Mouse (Mus musculus) erythroblast, embryonic 14.5 days (primary cell): ENCODE results near the gene Fam19a3.

Experiments used
- GATA1 ChIP-seq: IDR thresholded peaks from 2 replicates; pipeline ENCODE4 v1.6.1; 2012; ENCODE audit warnings: low read length, inconsistent platforms, mixed read lengths
- TAL1 ChIP-seq: IDR thresholded peaks from 3 replicates; pipeline ENCODE4 v1.6.1; 2012; ENCODE audit warnings: low read length, inconsistent platforms, mixed read lengths

DNA sequence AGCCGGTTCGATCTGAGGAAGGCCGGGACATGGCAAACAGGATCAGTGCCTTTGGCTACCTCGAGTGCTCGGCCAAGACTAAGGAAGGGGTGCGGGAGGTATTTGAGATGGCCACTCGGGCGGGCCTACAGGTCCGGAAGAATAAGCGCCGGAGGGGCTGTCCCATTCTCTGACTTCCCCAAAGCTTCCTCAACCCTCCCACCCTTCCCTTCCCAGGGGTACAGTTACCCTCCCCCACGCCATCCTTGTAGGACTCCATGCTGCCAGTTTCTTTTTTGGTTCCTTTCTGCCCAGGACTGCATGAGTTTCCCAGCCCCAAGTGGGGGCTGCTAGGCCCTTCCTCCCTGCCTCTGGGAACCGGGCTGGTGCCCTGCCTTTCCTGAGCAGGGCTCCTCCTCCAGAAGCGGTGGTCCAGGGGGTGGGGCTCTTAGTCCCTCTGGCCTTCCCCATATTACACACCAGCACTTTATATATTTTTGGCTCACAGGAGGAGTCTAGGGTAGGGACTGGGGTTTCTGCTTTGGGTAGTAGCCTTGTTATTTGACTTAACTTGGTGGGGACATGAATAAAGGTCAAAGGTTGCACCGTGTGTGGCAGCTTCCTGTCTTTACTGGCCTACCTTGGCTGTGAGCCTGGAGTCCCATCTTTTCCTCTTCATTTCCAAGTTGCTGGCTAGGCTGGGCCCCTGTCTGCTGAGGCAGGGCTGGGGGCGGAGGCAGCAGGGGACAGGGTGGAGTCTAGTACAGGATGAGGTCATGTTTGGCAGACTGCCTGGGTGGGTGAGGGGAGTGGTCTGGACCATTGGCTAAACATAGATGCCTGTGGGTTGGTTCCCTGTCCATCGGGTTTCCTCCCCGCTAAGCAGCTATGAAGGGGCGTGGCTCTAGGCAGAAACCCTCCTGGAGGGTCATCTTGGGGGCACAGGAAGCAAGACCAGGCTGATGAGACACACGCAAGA, 12.5 kb upstream of the Fam19a3 start:
- no peak for TF ChIP-seq TAL1
- TF ChIP-seq GATA1, result no peak
